Mouse (Mus musculus): Measurements from ENCODE around the gene Myrfl.

Myrfl gene

GRCm38 (mm10) chr10:116896336-116897177 is at the start of gene Myrfl:
Gene Myrfl (minus strand): TSS chr10:116896919.
- no peak for DNase-seq (ENCODE audit: low read depth)

- no peak for DNase-seq (ENCODE audit: low read depth)
Measured at GRCm38 (mm10) chr10:116944940-116945339, 48.2 kb upstream of the Myrfl start.

GRCm38 (mm10) chr10:116944144-116944543 is 47.4 kb upstream of the Myrfl start:
- DNase-seq (ENCODE audit: low read depth) = peak; percentile 59

- peak; percentile 68 for DNase-seq (ENCODE audit: low read depth)
Measured at GRCm38 (mm10) chr10:116943025-116943424, 46.3 kb upstream of the Myrfl start.

- peak; percentile 52 for DNase-seq (ENCODE audit: low read depth)
Measured at GRCm38 (mm10) chr10:116935028-116935427, 38.3 kb upstream of the Myrfl start.

GRCm38 (mm10) chr10:116933794-116934193 is 37.1 kb upstream of the Myrfl start:
- peak; percentile 55 for DNase-seq (ENCODE audit: low read depth)

- DNase-seq (ENCODE audit: low read depth) = peak; percentile 52
Measured at GRCm38 (mm10) chr10:116932418-116932817, 35.7 kb upstream of the Myrfl start.

- peak; percentile 73 for DNase-seq (ENCODE audit: low read depth)
Measured at GRCm38 (mm10) chr10:116931497-116932179, 34.9 kb upstream of the Myrfl start.

- peak; percentile 61 for DNase-seq (ENCODE audit: low read depth)
Measured at GRCm38 (mm10) chr10:116930936-116931335, 34.2 kb upstream of the Myrfl start.

GRCm38 (mm10) chr10:116930506-116930905 is 33.8 kb upstream of the Myrfl start:
- peak; percentile 85 for DNase-seq (ENCODE audit: low read depth)

- no peak for DNase-seq (ENCODE audit: low read depth)
Measured at GRCm38 (mm10) chr10:116928826-116929225, 32.1 kb upstream of the Myrfl start.

GRCm38 (mm10) chr10:116926428-116927113 is 29.9 kb upstream of the Myrfl start:
- no peak for DNase-seq (ENCODE audit: low read depth)

GRCm38 (mm10) chr10:116923651-116924495 is 27.2 kb upstream of the Myrfl start:
- DNase-seq (ENCODE audit: low read depth) = no peak

GRCm38 (mm10) chr10:116922161-116922560 is 25.4 kb upstream of the Myrfl start:
- peak; percentile 64 for DNase-seq (ENCODE audit: low read depth)

- no peak for DNase-seq (ENCODE audit: low read depth)
Measured at GRCm38 (mm10) chr10:116921416-116921815, 24.7 kb upstream of the Myrfl start.

GRCm38 (mm10) chr10:116920641-116921040 is 23.9 kb upstream of the Myrfl start:
- peak; percentile 18 for DNase-seq (ENCODE audit: low read depth)

- peak; percentile 47 for DNase-seq (ENCODE audit: low read depth)
Measured at GRCm38 (mm10) chr10:116919368-116920317, 22.9 kb upstream of the Myrfl start.

- DNase-seq (ENCODE audit: low read depth) = peak; percentile 57
Measured at GRCm38 (mm10) chr10:116916581-116916980, 19.9 kb upstream of the Myrfl start.

- DNase-seq (ENCODE audit: low read depth) = peak; percentile 59
Measured at GRCm38 (mm10) chr10:116915286-116915685, 18.6 kb upstream of the Myrfl start.

GRCm38 (mm10) chr10:116914586-116914985 is 17.9 kb upstream of the Myrfl start:
- DNase-seq (ENCODE audit: low read depth) = peak; percentile 57

Data from induced T-regulatory cell, adult 2 months (primary cell).